Mouse (Mus musculus) heart, postnatal 0 days (tissue): Measurements from ENCODE around the gene Lce3f. TPM values are rescaled to one million over a fixed set of nuclear protein-coding genes. Genes with fewer than 3 reads are reported as not detected.

Experiments used
- ATAC-seq: fragments of 200-750 bp; cut with Nextera tagmentation; 2 replicates; pipeline ENCODE4 v1.8.0; 2017; ENCODE audit warnings: low read depth, moderate number of reproducible peaks, moderate library complexity; ENCODE audit not compliant: insufficient read depth
- DNase-seq: peaks from one replicate; pipeline ENCODE4 v3.0.0-alpha.2; 2016; ENCODE audit warnings: low spot score
- H3K27ac ChIP-seq: fragments of 300-500 bp; sonication (generic); 2 replicates; pipeline ENCODE4 v1.5.1; 2014; ENCODE audit warnings: low read depth, mild to moderate bottlenecking
- H3K27me3 ChIP-seq: fragments of 300-500 bp; sonication (generic); 2 replicates; pipeline ENCODE4 v1.6.1; 2014; ENCODE audit warnings: low read length, mixed read lengths; ENCODE audit not compliant: control insufficient read depth, insufficient read depth
- H3K36me3 ChIP-seq: fragments of 300-500 bp; sonication (generic); replicated peaks from 2 replicates; pipeline ENCODE4 v1.6.1; 2014; ENCODE audit warnings: low read length, mixed read lengths; ENCODE audit not compliant: control insufficient read depth, insufficient read depth
- H3K4me1 ChIP-seq: fragments of 300-500 bp; sonication (generic); 2 replicates; pipeline ENCODE4 v1.6.1; 2014; ENCODE audit warnings: antibody characterized with exemption; ENCODE audit not compliant: control insufficient read depth, insufficient read depth
- H3K4me2 ChIP-seq: fragments of 300-500 bp; sonication (generic); 2 replicates; pipeline ENCODE4 v1.6.1; 2014; ENCODE audit warnings: low read depth, mild to moderate bottlenecking, low read length, moderate library complexity
- H3K4me3 ChIP-seq: fragments of 300-500 bp; sonication (generic); 2 replicates; pipeline ENCODE4 v1.5.1; 2014; ENCODE audit warnings: low read depth, low read length
- H3K9ac ChIP-seq: fragments of 300-500 bp; sonication (generic); replicated peaks from 2 replicates; pipeline ENCODE4 v1.6.1; 2014; ENCODE audit warnings: low read depth, low read length, mixed read lengths
- H3K9me3 ChIP-seq: fragments of 300-500 bp; sonication (generic); replicated peaks from 2 replicates; pipeline ENCODE4 v1.6.1; 2016; ENCODE audit warnings: low read length; ENCODE audit not compliant: control insufficient read depth
- CTCF ChIP-seq: IDR thresholded peaks from 2 replicates; pipeline ENCODE4 v1.5.1; 2016; ENCODE audit warnings: antibody characterized with exemption, control low read depth, low read depth
- EP300 ChIP-seq: IDR thresholded peaks from 2 replicates; pipeline ENCODE4 v1.6.1; 2016; ENCODE audit warnings: antibody characterized with exemption, low read depth
- WGBS: fragments of 180-500 bp; shearing (Covaris S2); extraction: QIAGEN DNeasy Blood & Tissue Kit; methylation state at CpG from one replicate; pipeline ENCODE4 v1.1.7; 2014; 5-methylcytosine and 5-hydroxymethylcytosine counted together
- polyA plus RNA-seq: library from polyadenylated mRNA; unstranded; fragments of >200 nt; fragmentation: Nextera tagmentation; extraction: Ambion mirVana; gene quantifications from 2 replicates; pipeline ENCODE4 v1.2.1, GENCODE M21; 2015
- total RNA-seq: library from RNA; depleted of rRNA; stranded (reverse); fragments of >200 nt; gene quantifications from 2 replicates; pipeline ENCODE4 v1.2.3, GENCODE M21; 2014; ENCODE audit warnings: low replicate concordance

Gene Lce3f
- total and polyA plus RNA-seq, 2 experiments from 2014 or later = not detected

DNA sequence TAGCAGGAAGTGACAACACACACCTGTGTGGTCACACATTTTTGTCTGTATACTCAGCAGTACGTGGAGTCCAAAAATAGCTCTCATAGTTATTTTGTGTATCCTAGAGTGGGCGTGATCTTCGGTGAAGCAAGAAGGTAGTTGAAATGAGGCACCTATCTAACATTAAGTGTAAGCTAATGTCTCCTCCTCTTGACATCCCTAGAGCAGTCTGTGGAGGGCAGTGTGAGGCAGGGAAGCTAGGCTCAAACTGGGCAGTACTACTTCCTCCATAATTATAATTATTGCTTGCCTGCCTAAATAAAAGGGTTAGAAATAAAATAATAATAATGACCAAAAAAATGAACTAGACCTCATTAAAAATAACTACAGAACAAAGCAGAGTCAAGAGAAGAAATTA, 8.6 kb downstream of the Lce3f start:
- Histone ChIP-seq H3K36me3 (no peaks in the 10 kb centered on the region), H3K4me1 (no peaks in the 10 kb centered on the region), H3K27ac (no peak overlapping the region), H3K9me3 (no peaks in the 10 kb centered on the region), H3K4me3 (no peak overlapping the region), H3K4me2 (no peak overlapping the region), H3K9ac (no peak overlapping the region), H3K27me3 (no peaks in the 10 kb centered on the region)
- no peak for ATAC-seq
- WGBS = 54% methylated on average over 3 of the region's 3 CpGs
- no peak for DNase-seq
- TF ChIP-seq CTCF = no peak
- no peak for TF ChIP-seq EP300

DNA sequence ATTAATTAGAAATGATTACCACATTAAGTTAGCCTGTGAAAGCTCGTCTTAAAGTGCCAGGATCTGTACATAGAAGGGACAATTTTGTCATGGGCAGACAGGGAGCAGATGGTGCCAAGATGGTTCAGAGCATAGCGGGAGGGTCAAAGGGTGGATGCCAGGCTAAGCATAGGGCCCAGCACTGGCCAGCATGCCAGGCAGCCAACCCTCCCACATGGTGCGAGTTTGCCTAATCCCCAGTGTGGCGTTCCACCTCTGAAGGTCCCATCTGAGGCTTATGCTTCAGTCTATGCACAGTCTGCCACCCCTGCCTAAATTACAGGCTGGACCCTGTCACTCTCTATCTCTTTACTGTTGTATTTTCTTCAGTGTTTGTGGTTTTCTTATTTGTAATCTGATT, 10.8 kb downstream of the Lce3f start:
- Histone ChIP-seq H3K9ac (no peak overlapping the region), H3K4me3 (no peak overlapping the region), H3K9me3 (no peaks in the 10 kb centered on the region), H3K27me3 (no peaks in the 10 kb centered on the region), H3K4me1 (no peaks in the 10 kb centered on the region), H3K27ac (no peak overlapping the region), H3K4me2 (no peak overlapping the region), H3K36me3 (no peaks in the 10 kb centered on the region)
- 58% methylated on average over 4 of the region's 4 CpGs for whole genome bisulfite sequencing
- TF ChIP-seq EP300 = no peak
- no peak for TF ChIP-seq CTCF
- DNase-seq (no peak), ATAC-seq (no peak)

DNA sequence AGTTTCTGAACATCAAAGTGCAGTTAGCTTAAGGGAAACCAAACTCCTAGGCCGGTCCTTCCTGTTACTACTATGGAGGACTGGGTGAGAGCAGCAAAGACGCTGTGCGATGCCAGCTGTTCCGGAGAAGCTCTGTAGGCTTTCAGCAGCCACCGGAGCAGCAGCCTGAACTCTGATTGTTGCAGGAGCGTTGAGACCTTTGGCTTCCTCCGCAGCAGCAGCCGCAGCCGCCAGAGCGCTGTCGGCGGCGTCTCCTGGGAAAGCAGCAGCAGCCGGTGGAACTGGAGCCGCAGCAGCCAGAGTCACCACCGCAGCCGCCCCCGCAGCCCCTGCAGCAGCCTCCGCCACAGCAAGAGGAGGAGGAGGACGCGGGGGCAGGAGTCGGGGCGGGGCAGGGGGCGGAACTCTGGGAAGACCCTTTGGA, 22.4 kb downstream of the Lce3f start:
- Histone ChIP-seq H3K4me2 (peak overlapping the region; percentile 93), H3K9me3 (no peaks in the 10 kb centered on the region), H3K27me3 (0 out of 2 replicates have a peak, but pooled peaks cover 6% of the 10 kb centered on the region), H3K27ac (no peak overlapping the region), H3K36me3 (no peaks in the 10 kb centered on the region), H3K9ac (peak overlapping the region; percentile 9; the same call in 1 of the 2 replicates), H3K4me1 (no peaks in the 10 kb centered on the region), H3K4me3 (peak overlapping the region; percentile 58)
- TF ChIP-seq EP300 = no peak
- no peak for TF ChIP-seq CTCF
- 0% methylated on average over 24 of the region's 24 CpGs for WGBS
- ATAC-seq (0 out of 2 replicates have a peak, but pooled peaks have one; percentile 39), DNase-seq (peak; percentile 14)

DNA sequence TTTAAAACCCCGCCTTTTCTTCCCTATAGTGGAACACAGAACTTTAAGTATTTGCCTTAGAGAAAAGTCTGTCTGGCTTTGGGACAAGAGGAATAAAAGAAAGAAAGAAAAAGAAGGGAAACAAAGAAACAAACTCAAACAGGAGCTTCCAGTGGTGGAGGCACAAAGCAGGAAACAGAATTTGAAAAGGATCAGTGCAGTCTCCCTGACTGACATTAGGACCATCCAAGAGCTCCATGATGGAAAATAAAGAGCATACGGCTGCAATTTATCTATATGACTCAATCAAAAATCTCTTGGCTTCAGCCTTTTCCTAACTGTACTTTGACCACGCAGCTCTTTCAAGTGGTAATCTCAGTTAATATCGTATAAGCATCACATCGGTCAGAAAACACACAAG, 22.8 kb downstream of the Lce3f start:
- Histone ChIP-seq H3K4me2 (peak overlapping the region; percentile 93), H3K9ac (peak overlapping the region; percentile 9; the same call in 1 of the 2 replicates), H3K9me3 (no peaks in the 10 kb centered on the region), H3K4me1 (no peaks in the 10 kb centered on the region), H3K36me3 (no peaks in the 10 kb centered on the region), H3K4me3 (peak overlapping the region; percentile 58), H3K27ac (no peak overlapping the region), H3K27me3 (0 out of 2 replicates have a peak, but pooled peaks cover 6% of the 10 kb centered on the region)
- ATAC-seq = no peak
- WGBS = 37% methylated on average over 5 of the region's 5 CpGs
- DNase-seq = no peak
- no peak for TF ChIP-seq CTCF
- TF ChIP-seq EP300 = no peak

DNA sequence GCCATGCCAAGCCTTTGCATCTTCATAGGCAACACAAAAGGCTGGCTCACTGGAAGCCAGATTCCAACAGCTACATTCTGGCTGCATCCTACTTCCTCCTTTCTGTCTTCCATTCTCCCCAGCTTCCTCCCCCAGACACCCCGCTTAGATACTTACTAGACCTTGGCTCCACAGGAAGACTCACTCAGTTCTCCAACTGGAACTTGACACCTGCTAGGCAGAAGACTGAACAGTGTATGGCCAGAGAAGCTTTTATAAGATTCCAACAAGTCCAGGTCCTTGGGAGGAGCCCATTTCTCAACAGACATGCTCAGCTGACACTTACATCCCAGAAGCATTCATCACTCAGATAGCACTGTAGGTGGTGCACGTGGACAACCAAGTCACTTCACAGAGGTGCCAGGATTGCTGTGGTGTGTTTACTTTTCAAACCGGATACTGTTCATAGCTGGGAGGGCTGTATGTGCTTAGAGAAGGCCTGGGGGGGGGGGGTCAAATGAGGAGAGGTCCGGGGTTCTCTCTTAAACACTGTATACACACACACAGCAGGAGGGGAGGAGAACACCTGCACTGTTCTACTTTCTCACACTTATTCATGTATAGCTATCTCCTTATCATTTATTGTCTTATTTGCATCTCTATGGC, 23.6 kb downstream of the Lce3f start, which contains the start of gene Crct1:
Crct1 (minus strand) TSS at position 228 of the 645 bp plus-strand sequence.
- TF ChIP-seq EP300 (no peak), CTCF (no peak)

DNA sequence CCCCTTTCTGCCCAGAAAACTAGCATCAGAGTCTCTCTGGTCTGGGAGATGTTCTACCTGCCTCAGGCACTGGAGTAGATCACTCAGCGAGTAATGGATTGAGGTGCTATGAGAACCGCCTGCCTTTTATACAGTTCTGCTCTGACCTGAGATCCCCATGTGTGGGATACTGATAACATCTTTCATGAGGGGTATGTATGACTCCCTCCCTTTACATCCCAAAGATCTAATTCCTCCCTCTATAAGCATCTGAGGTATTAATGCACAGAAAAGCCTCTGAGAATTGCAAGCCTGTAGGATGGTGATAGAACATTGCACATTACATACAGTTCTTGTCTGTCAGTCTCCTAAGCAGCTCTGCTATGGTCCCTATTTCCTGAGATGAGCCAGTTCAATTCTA, 26.9 kb downstream of the Lce3f start, which contains the start of gene Lce1m:
Lce1m (minus strand) TSS at position 101 of the 400 bp plus-strand sequence.
- ATAC-seq (no peak), DNase-seq (no peak)
- H3K36me3 ChIP-seq = no peaks in the 10 kb centered on the region
- H3K4me2 ChIP-seq = no peak within 1 kb of the TSS
- no peak within 1 kb of the TSS for H3K4me3 ChIP-seq
- no peak within 1 kb of the TSS for H3K9ac ChIP-seq
- 0 out of 2 replicates have a peak, but pooled peaks cover 6% of the 10 kb centered on the region for H3K27me3 ChIP-seq
- no peak within 1 kb of the TSS for H3K27ac ChIP-seq
- TF ChIP-seq EP300 (no peak), CTCF (no peak)
- 79% methylated on average over 2 of the region's 2 CpGs for WGBS
- H3K9me3 ChIP-seq = no peaks in the 10 kb centered on the region
- no peaks in the 10 kb centered on the region for H3K4me1 ChIP-seq

More for the DNA sequence above, 23.6 kb downstream of the Lce3f start, which contains the start of gene Crct1:
- 36% methylated on average over 4 of the region's 4 CpGs for WGBS
- ATAC-seq (no peak), DNase-seq (no peak)
- Histone ChIP-seq H3K4me3 (peak within 1 kb of the TSS; percentile 58), H3K9ac (peak within 1 kb of the TSS; percentile 9; the same call in 1 of the 2 replicates), H3K27me3 (0 out of 2 replicates have a peak, but pooled peaks cover 6% of the 10 kb centered on the region), H3K36me3 (no peaks in the 10 kb centered on the region), H3K9me3 (no peaks in the 10 kb centered on the region), H3K4me1 (no peaks in the 10 kb centered on the region), H3K4me2 (peak within 1 kb of the TSS; percentile 93), H3K27ac (no peak within 1 kb of the TSS)
